Mouse (Mus musculus): ENCODE results near the gene Cga. TPM values are rescaled to one million over a fixed set of nuclear protein-coding genes. Genes with fewer than 3 reads are reported as not detected.
"Not testable (repeated sequence)": the region's sequence is repeated elsewhere in the genome, so short reads cannot be mapped to it uniquely, and the experiment has no call there.

Cga gene
- polyA plus RNA-seq, 1 experiment from 2014 or later = 0.31 TPM

DNA sequence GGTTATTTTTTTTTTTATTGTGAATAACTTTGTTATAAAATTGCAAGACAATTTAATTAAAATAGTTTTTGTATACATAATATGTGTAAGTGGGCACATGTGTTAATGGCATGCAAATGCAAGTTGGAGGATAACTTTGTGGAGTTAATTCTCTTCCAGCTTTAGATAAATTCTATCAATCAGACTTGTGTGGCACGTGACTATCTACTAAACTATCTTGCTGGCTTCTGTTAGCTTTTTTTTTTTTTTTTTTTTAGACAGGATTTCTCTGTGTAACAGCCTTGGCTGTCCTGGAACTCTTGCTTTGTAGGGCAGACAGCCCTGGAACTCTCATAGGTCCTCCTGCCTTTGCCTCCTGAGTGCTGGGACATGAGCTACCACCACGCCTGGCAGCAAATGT is 4.9 kb downstream of the Cga start:
- H3K36me3 ChIP-seq = no peaks in the 10 kb centered on the region
- no peak overlapping the region for H3K4me2 ChIP-seq
- no peak overlapping the region for H3K4me3 ChIP-seq (replicated peaks)
- H3K9me3 ChIP-seq (replicated peaks) = no peaks in the 10 kb centered on the region
- no peak overlapping the region for H3K27ac ChIP-seq (replicated peaks)
- no peaks in the 10 kb centered on the region for H3K4me1 ChIP-seq
- no peak overlapping the region for H3K9ac ChIP-seq (replicated peaks)
- no peaks in the 10 kb centered on the region for H3K27me3 ChIP-seq (replicated peaks)
- no peak for ATAC-seq (ENCODE audit: low FRiP score)
- 71% methylated on average over 2 of the region's 2 CpGs for WGBS

DNA sequence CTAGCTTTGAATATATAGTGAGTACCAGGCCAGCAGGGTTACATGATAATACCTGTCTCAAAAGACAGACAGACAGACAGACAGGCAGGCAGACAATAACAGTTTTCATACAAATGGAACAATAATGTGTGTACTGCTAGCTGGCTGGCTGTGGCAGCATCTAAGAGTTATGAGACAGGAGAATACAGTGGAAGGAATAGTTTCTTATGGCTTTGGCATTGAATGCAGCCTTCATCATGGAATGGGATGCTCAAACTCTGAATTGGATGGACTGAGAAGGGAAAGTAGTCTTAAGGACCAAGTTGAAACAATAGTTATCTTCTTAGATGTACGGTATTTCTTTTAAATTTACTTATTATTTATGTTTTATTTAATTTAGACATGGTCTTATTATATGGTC is 5.7 kb downstream of the Cga start:
- H3K36me3 ChIP-seq = no peaks in the 10 kb centered on the region
- no peaks in the 10 kb centered on the region for H3K27me3 ChIP-seq (replicated peaks)
- H3K9me3 ChIP-seq (replicated peaks) = no peaks in the 10 kb centered on the region
- H3K4me1 ChIP-seq = no peaks in the 10 kb centered on the region
- WGBS = 91% methylated on average over 1 of the region's 1 CpGs
- H3K4me2 ChIP-seq = no peak overlapping the region
- no peak overlapping the region for H3K27ac ChIP-seq (replicated peaks)
- no peak for ATAC-seq (ENCODE audit: low FRiP score)
- no peak overlapping the region for H3K4me3 ChIP-seq (replicated peaks)
- H3K9ac ChIP-seq (replicated peaks) = no peak overlapping the region

DNA sequence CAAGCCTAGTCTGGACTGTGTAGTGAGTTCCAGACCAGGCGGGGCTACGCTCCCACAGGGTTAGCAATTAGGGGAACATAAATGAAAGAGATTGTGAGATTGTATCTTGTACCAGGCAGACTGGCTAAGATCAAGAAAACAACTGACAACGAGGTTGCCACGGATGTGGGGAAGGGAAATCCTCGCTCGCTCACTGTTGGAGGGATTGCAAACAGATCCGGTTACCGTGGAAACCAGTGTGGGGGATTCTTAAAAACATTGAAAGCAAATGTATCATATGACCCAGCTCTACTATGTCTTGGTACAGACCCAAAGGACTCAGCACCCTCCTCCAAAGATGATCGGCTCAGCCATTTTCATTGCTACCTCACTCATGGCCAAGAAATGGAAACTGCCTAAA is 6.6 kb downstream of the Cga start:
- Histone ChIP-seq H3K27ac (replicated peaks) (no peak overlapping the region), H3K9ac (replicated peaks) (no peak overlapping the region), H3K4me3 (replicated peaks) (no peak overlapping the region), H3K27me3 (replicated peaks) (no peaks in the 10 kb centered on the region), H3K36me3 (no peaks in the 10 kb centered on the region), H3K9me3 (replicated peaks) (no peaks in the 10 kb centered on the region), H3K4me2 (no peak overlapping the region), H3K4me1 (no peaks in the 10 kb centered on the region)
- WGBS = 53% methylated on average over 9 of the region's 9 CpGs
- ATAC-seq (ENCODE audit: low FRiP score) = no peak

GRCm38 (mm10) chr4:34901166-34901565 is 7.6 kb downstream of the Cga start:
- Histone ChIP-seq H3K4me3 (replicated peaks) (no peak overlapping the region), H3K4me1 (no peaks in the 10 kb centered on the region), H3K36me3 (no peaks in the 10 kb centered on the region), H3K27ac (replicated peaks) (no peak overlapping the region), H3K9me3 (replicated peaks) (no peaks in the 10 kb centered on the region), H3K4me2 (no peak overlapping the region), H3K9ac (replicated peaks) (no peak overlapping the region), H3K27me3 (replicated peaks) (no peaks in the 10 kb centered on the region)
- 77% methylated on average over 4 of the region's 4 CpGs for WGBS
- no peak for ATAC-seq (ENCODE audit: low FRiP score)

GRCm38 (mm10) chr4:34901582-34901981 is 8.0 kb downstream of the Cga start:
- ATAC-seq (ENCODE audit: low FRiP score) = not testable (repeated sequence)

DNA sequence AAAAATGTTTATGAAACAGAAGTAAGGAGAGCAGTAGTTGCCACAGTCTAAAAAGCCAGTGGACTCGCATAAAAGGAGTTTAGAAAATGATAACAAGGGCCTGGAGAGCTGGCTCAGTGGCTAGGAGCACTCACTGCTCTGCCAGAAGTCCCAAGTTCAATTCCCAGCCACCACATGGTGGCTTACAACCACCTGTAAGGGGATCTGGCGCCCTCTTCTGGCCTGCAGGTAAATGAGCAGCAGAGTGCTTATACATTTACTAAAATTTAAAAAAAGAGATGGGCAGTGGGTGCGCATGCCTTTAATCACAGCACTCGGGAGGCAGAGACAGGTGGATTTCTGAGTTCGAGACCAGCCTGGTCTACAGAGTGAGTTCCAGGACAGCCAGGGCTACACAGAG is 11.8 kb downstream of the Cga start:
- H3K9ac ChIP-seq (replicated peaks) = no peak overlapping the region
- no peak for ATAC-seq (ENCODE audit: low FRiP score)
- no peaks in the 10 kb centered on the region for H3K9me3 ChIP-seq (replicated peaks)
- H3K4me1 ChIP-seq = no peaks in the 10 kb centered on the region
- no peaks in the 10 kb centered on the region for H3K36me3 ChIP-seq
- H3K4me3 ChIP-seq (replicated peaks) = no peak overlapping the region
- H3K4me2 ChIP-seq = no peak overlapping the region
- H3K27ac ChIP-seq (replicated peaks) = no peak overlapping the region
- H3K27me3 ChIP-seq (replicated peaks) = no peaks in the 10 kb centered on the region
- 69% methylated on average over 5 of the region's 5 CpGs for WGBS

More at GRCm38 (mm10) chr4:34901582-34901981, 8.0 kb downstream of the Cga start:
- H3K9ac ChIP-seq (replicated peaks); H3K9me3 ChIP-seq (replicated peaks); H3K27ac ChIP-seq (replicated peaks); H3K36me3 ChIP-seq; H3K27me3 ChIP-seq (replicated peaks); H3K4me1 ChIP-seq; H3K4me2 ChIP-seq; H3K4me3 ChIP-seq (replicated peaks): not testable (repeated sequence)
- 67% methylated on average over 3 of the region's 3 CpGs for WGBS

DNA sequence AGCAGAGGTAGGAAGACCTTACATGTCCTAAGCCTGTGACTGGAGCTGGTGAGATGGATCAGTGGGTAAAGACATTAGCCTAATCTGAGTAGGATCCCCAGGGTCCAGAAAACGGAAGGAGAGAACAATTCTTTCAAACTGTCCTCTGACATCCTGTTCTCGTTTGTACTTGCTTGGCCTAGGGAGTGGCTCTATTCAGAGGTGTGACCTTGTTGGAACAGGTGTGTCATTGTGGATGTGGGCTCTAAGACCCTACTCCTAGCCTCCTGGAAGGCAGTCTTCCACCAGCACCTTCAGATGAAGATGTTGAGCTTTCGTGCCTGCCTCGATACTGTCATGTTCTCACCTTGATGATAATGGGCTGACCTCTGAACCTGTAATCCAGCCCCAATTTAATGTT is 12.6 kb downstream of the Cga start:
- Histone ChIP-seq H3K4me2 (no peak overlapping the region), H3K27ac (replicated peaks) (no peak overlapping the region), H3K9me3 (replicated peaks) (no peaks in the 10 kb centered on the region), H3K27me3 (replicated peaks) (no peaks in the 10 kb centered on the region), H3K4me1 (no peaks in the 10 kb centered on the region), H3K36me3 (no peaks in the 10 kb centered on the region), H3K9ac (replicated peaks) (no peak overlapping the region), H3K4me3 (replicated peaks) (no peak overlapping the region)
- 83% methylated on average over 4 of the region's 4 CpGs for WGBS
- no peak for ATAC-seq (ENCODE audit: low FRiP score)

- H3K4me2 ChIP-seq = peak overlapping the region; percentile 1; the same call in 1 of the 2 replicates
- no peaks in the 10 kb centered on the region for H3K4me1 ChIP-seq
- no peak for ATAC-seq (ENCODE audit: low FRiP score)
- H3K27me3 ChIP-seq (replicated peaks) = no peaks in the 10 kb centered on the region
- H3K36me3 ChIP-seq = no peaks in the 10 kb centered on the region
- H3K9ac ChIP-seq (replicated peaks) = no peak overlapping the region
- H3K9me3 ChIP-seq (replicated peaks) = no peaks in the 10 kb centered on the region
- H3K27ac ChIP-seq (replicated peaks) = no peak overlapping the region
- WGBS = 49% methylated on average over 14 of the region's 14 CpGs
- no peak overlapping the region for H3K4me3 ChIP-seq (replicated peaks)
Observed at GRCm38 (mm10) chr4:34907026-34907425, 13.4 kb downstream of the Cga start.

DNA sequence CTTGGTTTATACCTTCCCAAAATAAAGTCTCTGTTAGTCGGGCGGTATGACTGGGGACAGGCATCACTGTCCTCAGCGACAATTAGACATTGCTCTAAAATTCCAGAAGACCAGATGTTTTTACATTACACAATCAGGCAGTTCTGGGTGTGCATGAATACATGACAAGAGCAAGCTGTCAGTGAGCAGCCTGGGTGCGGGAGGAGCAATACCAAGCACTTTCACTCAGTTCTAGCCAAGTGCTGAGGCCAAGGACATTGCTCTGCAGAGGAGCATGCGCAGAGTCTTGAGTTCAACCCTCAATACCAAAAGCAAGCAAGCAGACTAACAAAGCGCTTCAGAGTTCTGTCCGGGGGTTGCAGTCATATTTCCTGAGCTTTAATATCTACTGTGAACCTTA is 14.5 kb downstream of the Cga start:
- WGBS = 95% methylated on average over 7 of the region's 7 CpGs
- no peaks in the 10 kb centered on the region for H3K27me3 ChIP-seq (replicated peaks)
- H3K9ac ChIP-seq (replicated peaks) = no peak overlapping the region
- H3K9me3 ChIP-seq (replicated peaks) = no peaks in the 10 kb centered on the region
- ATAC-seq (ENCODE audit: low FRiP score) = no peak
- H3K4me1 ChIP-seq = no peaks in the 10 kb centered on the region
- H3K27ac ChIP-seq (replicated peaks) = no peak overlapping the region
- no peaks in the 10 kb centered on the region for H3K36me3 ChIP-seq
- no peak overlapping the region for H3K4me2 ChIP-seq
- no peak overlapping the region for H3K4me3 ChIP-seq (replicated peaks)

DNA sequence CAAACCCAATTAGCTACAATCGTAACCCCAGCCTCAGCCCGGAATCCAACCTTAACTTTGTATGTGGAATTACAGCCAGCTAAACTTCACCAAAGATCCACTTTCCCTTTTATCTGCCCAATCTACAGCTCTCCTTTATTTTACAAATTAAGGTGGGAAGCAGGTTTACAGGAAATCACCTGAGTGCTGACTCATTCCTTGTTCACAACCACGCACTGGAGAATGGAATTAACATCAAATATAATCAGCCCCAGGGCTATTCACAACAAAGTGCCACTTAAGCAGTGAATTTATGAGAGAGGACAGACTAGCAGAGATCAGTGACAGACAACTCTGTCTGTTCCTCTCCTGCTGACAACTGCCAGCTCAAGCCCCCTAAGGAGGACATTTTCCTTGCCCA is 17.8 kb downstream of the Cga start:
- 60% methylated on average over 3 of the region's 3 CpGs for WGBS

GRCm38 (mm10) chr4:34912171-34912570 is 18.6 kb downstream of the Cga start:
- 90% methylated on average over 3 of the region's 3 CpGs for WGBS
- no peak overlapping the region for H3K27ac ChIP-seq (replicated peaks)
- H3K9ac ChIP-seq (replicated peaks) = no peak overlapping the region
- H3K4me1 ChIP-seq = no peaks in the 10 kb centered on the region
- no peak for ATAC-seq (ENCODE audit: low FRiP score)
- no peaks in the 10 kb centered on the region for H3K36me3 ChIP-seq
- H3K9me3 ChIP-seq (replicated peaks) = no peaks in the 10 kb centered on the region
- H3K4me3 ChIP-seq (replicated peaks) = no peak overlapping the region
- H3K27me3 ChIP-seq (replicated peaks) = no peaks in the 10 kb centered on the region
- H3K4me2 ChIP-seq = no peak overlapping the region

More for the DNA sequence above, 17.8 kb downstream of the Cga start:
- no peak for ATAC-seq (ENCODE audit: low FRiP score)
- Histone ChIP-seq H3K9ac (replicated peaks) (no peak overlapping the region), H3K4me2 (no peak overlapping the region), H3K4me1 (no peaks in the 10 kb centered on the region), H3K27ac (replicated peaks) (no peak overlapping the region), H3K9me3 (replicated peaks) (no peaks in the 10 kb centered on the region), H3K4me3 (replicated peaks) (no peak overlapping the region), H3K36me3 (no peaks in the 10 kb centered on the region), H3K27me3 (replicated peaks) (no peaks in the 10 kb centered on the region)

GRCm38 (mm10) chr4:34917400-34917799 is 23.8 kb downstream of the Cga start:
- Histone ChIP-seq H3K27ac (replicated peaks) (no peak overlapping the region), H3K4me2 (no peak overlapping the region), H3K36me3 (no peaks in the 10 kb centered on the region), H3K27me3 (replicated peaks) (no peaks in the 10 kb centered on the region), H3K4me1 (no peaks in the 10 kb centered on the region), H3K9me3 (replicated peaks) (no peaks in the 10 kb centered on the region), H3K4me3 (replicated peaks) (no peak overlapping the region), H3K9ac (replicated peaks) (no peak overlapping the region)
- no peak for ATAC-seq (ENCODE audit: low FRiP score)
- WGBS = 29% methylated on average over 7 of the region's 7 CpGs
